Mouse (Mus musculus) urinary bladder, adult 2 months (tissue): ENCODE measurements at regions not wholly inside any gene's neighbourhood (a gene's known extent, or its start where the extent isn't known, plus 50 kb on each side); places are given as distances from the start of the nearest gene placed in this dataset.
"Not testable (repeated sequence)": the region's sequence is repeated elsewhere in the genome, so short reads cannot be mapped to it uniquely, and the experiment has no call there.

Experiments used
- DNase-seq: peaks from one replicate; pipeline ENCODE4 v3.0.0; 2022; ENCODE audit warnings: low spot score

- DNase-seq = no peak
Measured at GRCm38 (mm10) chr7:58310096-58310495, 345.9 kb upstream of the Atp10a start.

DNA sequence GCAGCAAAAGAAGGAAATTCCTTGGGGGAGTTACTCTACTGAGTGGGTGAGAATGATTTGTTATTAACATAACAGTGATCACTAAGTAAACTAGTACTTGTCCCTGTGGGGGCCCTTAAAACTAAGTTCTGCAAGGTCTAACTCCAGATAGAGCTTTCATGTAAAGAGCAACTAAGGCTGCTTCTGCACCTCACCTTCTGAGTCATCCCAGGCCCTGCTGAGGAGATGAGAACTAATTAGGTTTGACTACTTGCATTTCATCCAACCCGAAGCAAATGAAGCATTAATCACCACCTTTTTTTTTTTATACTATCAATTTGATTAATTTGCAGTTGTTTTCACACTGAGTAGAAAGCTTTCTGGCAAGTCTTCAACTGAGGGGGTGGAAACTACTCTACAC is 333.6 kb upstream of the Atp10a start:
- no peak for DNase-seq

- DNase-seq = no peak
Measured at GRCm38 (mm10) chr7:58367384-58367783, 288.6 kb upstream of the Atp10a start.

DNA sequence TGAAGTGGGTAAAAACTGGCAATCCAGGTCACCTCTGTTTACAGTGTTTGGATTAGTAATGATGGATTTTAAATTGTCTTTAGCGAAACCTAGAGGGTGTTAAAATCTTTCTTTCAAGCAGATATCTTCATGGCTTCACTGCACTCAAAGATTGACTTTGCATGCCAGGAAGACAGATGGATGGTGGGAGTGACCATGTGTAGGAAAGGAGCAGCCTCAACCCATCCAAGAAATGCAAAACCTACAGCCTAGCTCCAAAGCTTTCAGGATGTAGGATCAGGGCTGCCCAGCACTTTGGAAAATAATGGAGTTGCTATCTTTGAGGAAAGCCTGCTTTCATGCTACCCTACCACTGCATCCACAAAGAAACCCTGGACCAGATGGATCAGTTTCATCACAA is 272.6 kb upstream of the Atp10a start:
- DNase-seq = no peak

- DNase-seq = no peak
Measured at GRCm38 (mm10) chr7:58388326-58388725, 267.6 kb upstream of the Atp10a start.

- DNase-seq = no peak
Measured at GRCm38 (mm10) chr7:58392391-58393115, 263.4 kb upstream of the Atp10a start.

DNA sequence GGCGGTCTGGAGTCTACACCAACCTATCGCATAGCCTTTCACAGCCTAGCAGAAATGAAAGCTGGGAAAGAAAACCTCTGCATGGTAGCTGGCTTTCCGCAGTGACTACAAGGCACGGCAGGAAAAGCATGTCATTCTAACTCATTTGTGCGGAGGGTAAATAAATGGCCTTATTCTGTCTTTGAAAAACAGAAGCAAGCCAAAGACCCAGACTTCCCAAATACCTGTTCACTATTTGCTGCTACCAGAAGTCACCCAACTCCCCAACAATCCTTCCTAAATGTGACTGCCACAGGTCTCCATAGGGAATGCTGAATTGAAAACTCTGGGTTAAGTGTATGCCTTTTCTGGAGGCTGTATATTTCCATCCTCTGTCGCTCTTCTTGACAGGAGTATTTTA is 258.0 kb upstream of the Atp10a start:
- no peak for DNase-seq

DNA sequence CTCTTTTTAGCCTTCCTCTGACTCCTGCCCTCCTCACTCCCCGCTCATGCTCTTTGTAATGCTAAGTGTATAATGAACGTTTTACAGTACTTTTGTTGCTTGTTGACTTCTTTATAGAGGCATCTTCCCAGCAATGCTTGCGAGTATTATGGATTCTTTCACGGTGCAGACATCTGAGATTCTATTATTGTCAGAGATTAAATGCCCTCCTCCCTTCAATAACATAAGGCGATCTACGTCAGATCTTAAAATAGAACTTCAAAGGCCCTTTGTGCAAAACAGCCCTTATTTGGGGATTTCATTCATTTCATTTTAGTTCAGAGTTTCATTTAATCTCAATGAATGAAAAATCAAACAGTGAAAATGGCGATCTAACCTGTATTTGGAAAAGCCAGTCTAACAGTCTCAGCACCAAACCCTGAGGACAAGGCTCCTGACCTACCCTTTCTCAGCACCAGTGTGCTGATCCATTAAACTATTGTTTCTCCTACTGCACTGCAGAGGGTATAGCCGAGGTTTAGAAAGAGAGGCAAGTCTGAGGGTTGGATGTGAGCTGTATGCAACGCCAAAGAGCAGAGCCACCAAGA is 257.3 kb upstream of the Atp10a start:
- no peak for DNase-seq

GRCm38 (mm10) chr7:58399145-58399604 is 256.8 kb upstream of the Atp10a start:
- DNase-seq = peak; percentile 86

GRCm38 (mm10) chr7:58399651-58400050 is 256.3 kb upstream of the Atp10a start:
- DNase-seq = no peak

- no peak for DNase-seq
Measured at GRCm38 (mm10) chr7:58400594-58400993, 255.4 kb upstream of the Atp10a start.

DNA sequence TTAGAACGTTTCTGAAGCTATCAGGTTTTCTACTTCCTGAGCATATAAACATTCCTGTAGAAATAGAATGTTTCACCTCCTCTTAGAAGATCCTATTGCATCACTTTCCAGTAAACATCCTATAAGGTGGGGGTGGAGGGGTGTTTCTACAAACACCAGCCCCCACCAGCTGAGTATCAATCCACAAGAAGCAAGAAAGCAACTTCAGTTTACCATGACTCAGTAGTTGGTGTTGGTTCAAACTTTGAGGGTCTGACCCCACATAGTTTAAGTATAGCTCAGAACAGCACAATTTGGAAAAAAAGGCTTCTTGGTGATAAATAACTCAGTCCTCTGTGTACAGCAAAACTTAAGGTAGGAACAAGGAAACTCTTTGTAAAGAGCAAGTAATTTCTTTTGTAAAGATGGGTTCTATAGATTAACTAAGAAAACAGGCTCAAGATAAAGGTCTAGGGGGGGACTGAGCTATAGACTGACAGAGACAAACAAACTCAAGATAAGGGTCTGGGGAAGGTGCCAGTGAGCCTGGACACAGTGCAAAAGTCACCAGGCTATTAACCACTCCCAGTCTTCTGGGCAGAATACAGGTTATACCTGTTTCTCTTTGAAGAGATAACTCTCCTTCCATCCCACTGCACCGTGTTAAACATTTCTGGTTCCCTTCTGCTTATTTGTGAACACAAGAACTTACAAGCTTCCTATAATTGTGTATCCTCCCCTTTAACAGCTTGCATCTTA is 218.9 kb upstream of the Atp10a start:
- no peak for DNase-seq

GRCm38 (mm10) chr7:58442535-58443184 is 213.3 kb upstream of the Atp10a start:
- DNase-seq = no peak

DNA sequence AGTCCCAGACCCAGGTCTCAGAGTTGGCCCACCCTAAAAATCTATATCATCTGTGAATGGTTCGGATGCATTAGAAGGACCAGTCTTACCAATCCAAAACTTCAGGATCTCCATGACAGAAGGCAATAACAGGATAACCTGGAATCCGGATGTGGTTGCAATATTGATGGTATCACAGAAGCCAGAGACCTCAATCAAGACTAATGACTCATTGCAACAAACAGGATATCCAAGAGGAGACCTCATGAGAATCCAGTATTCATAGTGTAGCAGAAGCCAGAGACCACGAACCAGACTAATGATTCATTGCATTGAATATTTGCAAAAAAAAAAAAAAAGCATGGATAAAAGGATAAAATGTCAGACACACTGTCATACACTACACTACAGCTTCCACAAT is 212.7 kb upstream of the Atp10a start:
- DNase-seq = no peak

- DNase-seq = no peak
Measured at GRCm38 (mm10) chr7:58445781-58446180, 210.2 kb upstream of the Atp10a start.

- no peak for DNase-seq
Measured at GRCm38 (mm10) chr7:58446261-58446660, 209.7 kb upstream of the Atp10a start.

- no peak for DNase-seq
Measured at GRCm38 (mm10) chr7:58448727-58449126, 207.2 kb upstream of the Atp10a start.

DNA sequence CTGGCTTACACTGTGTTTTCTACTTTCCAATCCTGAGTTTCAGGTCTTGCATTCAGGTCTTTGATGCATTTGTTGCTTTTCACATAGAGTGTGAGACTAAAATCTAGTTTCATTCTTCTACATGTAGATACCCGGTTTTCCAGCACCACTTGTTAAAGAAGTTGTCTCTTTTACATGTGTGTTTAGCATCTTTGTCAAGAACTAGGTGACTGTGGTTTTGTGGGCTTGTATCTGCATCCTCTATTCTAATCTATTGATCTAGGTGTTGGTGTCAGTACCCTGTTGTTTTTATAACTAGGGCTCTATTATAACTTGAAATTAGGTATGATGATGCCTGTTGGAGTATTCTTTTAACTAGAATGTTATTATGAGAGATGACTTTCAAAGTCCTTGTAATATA is 204.0 kb upstream of the Atp10a start:
- no peak for DNase-seq

DNA sequence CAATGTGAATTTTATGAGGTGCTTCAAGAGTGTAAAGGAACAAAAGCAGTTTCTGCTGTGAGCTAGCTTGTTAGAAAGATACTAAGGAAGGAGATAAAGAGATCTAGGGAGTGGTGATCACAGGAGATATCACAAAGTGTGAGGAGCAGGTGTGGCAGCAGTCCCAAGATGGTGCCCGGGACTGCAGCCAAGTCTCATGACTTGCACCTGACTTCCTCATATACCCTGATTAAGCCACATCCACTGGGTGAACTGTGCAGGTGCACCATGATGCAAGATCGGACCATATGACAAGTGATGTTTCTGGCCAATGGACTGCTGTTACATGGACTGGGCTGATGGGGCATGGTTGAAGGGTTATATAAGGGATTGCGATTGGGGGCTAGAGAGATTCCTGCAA is 197.8 kb upstream of the Atp10a start:
- not testable (repeated sequence) for DNase-seq

- no peak for DNase-seq
Measured at GRCm38 (mm10) chr7:58460939-58461338, 195.0 kb upstream of the Atp10a start.

- DNase-seq = no peak
Measured at GRCm38 (mm10) chr7:58473150-58473549, 182.8 kb upstream of the Atp10a start.

DNA sequence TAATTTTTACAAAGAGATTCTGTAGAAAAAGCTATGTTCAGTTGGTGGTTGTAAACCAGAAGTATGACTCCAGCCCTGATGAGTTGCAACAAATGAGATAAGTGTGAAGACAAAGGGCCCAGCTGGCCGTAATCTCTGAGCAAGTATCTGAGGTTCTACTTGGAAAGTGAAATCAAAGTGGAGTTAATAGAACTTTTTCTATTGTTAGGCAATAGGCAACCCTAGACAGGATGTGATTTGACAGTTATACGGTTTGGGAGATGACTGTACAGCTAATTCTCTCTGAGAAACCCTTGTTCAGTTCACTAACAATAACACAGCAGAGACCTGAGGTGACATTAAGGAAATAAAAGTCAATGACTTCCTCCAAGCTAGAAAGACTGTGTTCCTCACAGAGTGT is 180.8 kb upstream of the Atp10a start:
- DNase-seq = no peak
